Comparison of ENCODE assay signal across 8 mouse cellular contexts in the genomic region with DNA sequence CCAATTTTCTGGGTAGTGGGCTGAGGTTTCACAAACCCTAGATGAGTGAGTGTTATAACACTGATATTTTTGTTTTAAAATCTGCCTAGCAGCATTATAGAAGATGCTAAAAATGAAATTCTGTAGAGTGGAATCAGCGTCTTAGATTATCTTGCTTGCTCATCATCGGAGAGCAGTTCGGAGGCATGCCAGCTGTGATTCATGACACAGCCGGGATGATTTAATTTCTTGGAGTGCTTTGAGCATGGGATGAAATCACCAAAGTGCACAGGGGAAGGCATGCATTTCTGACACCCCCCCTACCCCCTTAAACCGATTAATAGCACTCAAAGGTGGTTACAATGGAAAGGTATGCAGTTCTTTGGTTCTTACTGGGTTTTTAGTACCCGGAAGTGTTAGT. TPM values are rescaled to one million over a fixed set of nuclear protein-coding genes. Genes with fewer than 3 reads are reported as not detected.
A peak's percentile ranks its signal among the peaks of the same experiment; 100 is the strongest.
DNase-seq lines count a peak whose midpoint lies in the region; ATAC-seq and TF ChIP-seq lines count a peak whose summit lies in the region.

No protein-coding gene starts in this region.

- no peak for TF ChIP-seq CTCF in brain, embryonic 14.5 days (IDR thresholded peaks at IDR 0.05; ENCODE audit: borderline replicate concordance, extremely low read depth, insufficient read depth, insufficient read length)
- no peak for TF ChIP-seq CTCF in olfactory bulb, adult 2 months (IDR thresholded peaks at IDR 0.05; ENCODE audit: insufficient read depth, low read depth, low read length)

- no peak for ATAC-seq in forebrain, embryonic 16.5 days

- no peaks in the 10 kb centered on the region for H3K27me3 ChIP-seq in forebrain, embryonic 16.5 days (replicated peaks; ENCODE audit: control insufficient read depth, insufficient read depth, low read length)

- no peaks in the 10 kb centered on the region for H3K36me3 ChIP-seq in forebrain, embryonic 16.5 days (ENCODE audit: control insufficient read depth, insufficient read depth)

- peak overlapping the region; percentile 88 for H3K9ac ChIP-seq in forebrain, embryonic 16.5 days (replicated peaks; ENCODE audit: low read depth, low read length)

- no peaks in the 10 kb centered on the region for H3K9me3 ChIP-seq in forebrain, embryonic 16.5 days (ENCODE audit: control insufficient read depth, low read length)

- DNase-seq in NIH3T3 (ENCODE audit: low read depth) = peak; percentile 83
- DNase-seq in brain, embryonic 14.5 days (ENCODE audit: low read depth) = peak; percentile 66
- DNase-seq in layer of hippocampus, postnatal 36 days = peak; percentile 37 to 56
- no peak for DNase-seq in embryo, embryonic 11 days
- DNase-seq in lung, postnatal 4 days = no peak
- no peak for DNase-seq in lung, postnatal 10 days

- WGBS in forebrain, embryonic 16.5 days = 17% methylated on average over 6 of the region's 6 CpGs
- 5% methylated on average over 6 of the region's 6 CpGs for WGBS in olfactory bulb, adult 2 months

- H3K4me1 ChIP-seq in forebrain, embryonic 16.5 days (replicated peaks; ENCODE audit: control insufficient read depth, insufficient read depth, low read length) = peaks cover 24% of the 10 kb centered on the region
- H3K4me1 ChIP-seq in olfactory bulb, adult 2 months (ENCODE audit: control insufficient read depth, insufficient read depth, low read length) = no peaks in the 10 kb centered on the region

- peak overlapping the region; percentile 61 for H3K4me3 ChIP-seq in forebrain, embryonic 16.5 days (replicated peaks; ENCODE audit: low read length)
- peak overlapping the region; percentile 42 for H3K4me3 ChIP-seq in olfactory bulb, adult 2 months (ENCODE audit: insufficient read depth, low read depth, low read length)

- H3K4me2 ChIP-seq in forebrain, embryonic 16.5 days (ENCODE audit: low read length) = peak overlapping the region; percentile 77

- no peak for TF ChIP-seq POLR2A in brain, embryonic 14.5 days (IDR thresholded peaks at IDR 0.05; ENCODE audit: borderline replicate concordance, extremely low read depth, insufficient read depth, insufficient read length, poor library complexity, severe bottlenecking)
- no peak for TF ChIP-seq POLR2A in olfactory bulb, adult 2 months (IDR thresholded peaks at IDR 0.05; ENCODE audit: insufficient read depth, low read depth, low read length)

- peak overlapping the region; percentile 37; the same call in 1 of the 2 replicates for H3K27ac ChIP-seq in forebrain, embryonic 16.5 days (ENCODE audit: low read length)
- H3K27ac ChIP-seq in olfactory bulb, adult 2 months (ENCODE audit: insufficient read depth, low read depth, low read length) = peak overlapping the region; percentile 84

RNA-seq across cellular contexts. Expression of gene Fam171b, which starts 1.6 kb away (rescaled TPM):
- polyA plus RNA-seq in brain, embryonic 14.5 days (2012; rRNA removed) = 37.4 and 49.8 TPM in 2 replicates
- 76.3 and 78.6 TPM in 2 replicates for polyA plus RNA-seq in forebrain, embryonic 16.5 days (2015; fragmentation: Nextera tagmentation; extraction: Ambion mirVana)
- total RNA-seq in layer of hippocampus, postnatal 36 days (2021) = 100 to 1,000 TPM; 191 to 210 TPM
- 72.0 and 217 TPM in 2 replicates for polyA plus RNA-seq in olfactory bulb, adult 2 months (2012; ENCODE audit: insufficient read depth, insufficient read length, low replicate concordance, missing spikeins)

Comparison
In these comparisons a context has a peak if more than half of its experiments do, and no peak if none do; other contexts are left out.
1. DNase-seq: peak in NIH3T3 (single experiment), brain, embryonic 14.5 days (single experiment) and layer of hippocampus, postnatal 36 days (2 of 2); none in embryo, embryonic 11 days (single experiment), lung, postnatal 4 days (0 of 2) and lung, postnatal 10 days (single experiment).